Mouse (Mus musculus): ENCODE results near the gene Tbcd. TPM values are rescaled to one million over a fixed set of nuclear protein-coding genes. Genes with fewer than 3 reads are reported as not detected.

Gene Tbcd
- polyA plus RNA-seq, 1 experiment from 2014 or later, result 40.8 TPM

GRCm38 (mm10) chr11:121522156-121522762 is 70.5 kb downstream of the Tbcd start:
- 81% methylated on average over 4 of the region's 4 CpGs for WGBS
- Histone ChIP-seq H3K9me3 (ENCODE audit: low read length) (no peaks in the 10 kb centered on the region), H3K4me2 (replicated peaks; ENCODE audit: low read depth, low read length) (no peak overlapping the region), H3K27me3 (ENCODE audit: insufficient read depth, low read length) (no peaks in the 10 kb centered on the region), H3K4me1 (ENCODE audit: insufficient read depth, low read length) (peaks cover 5% of the 10 kb centered on the region; the same call in 1 of the 2 replicates), H3K36me3 (ENCODE audit: insufficient read depth, low read length) (no peaks in the 10 kb centered on the region), H3K9ac (replicated peaks; ENCODE audit: low read length) (no peak overlapping the region), H3K4me3 (ENCODE audit: low read length) (no peak overlapping the region), H3K27ac (ENCODE audit: low read length) (no peak overlapping the region)
- ATAC-seq (ENCODE audit: low FRiP score, low TSS enrichment), result 0 out of 2 replicates have a peak, but pooled peaks have one; percentile 15

GRCm38 (mm10) chr11:121524191-121524590 is 72.4 kb downstream of the Tbcd start:
- ATAC-seq (ENCODE audit: low FRiP score, low TSS enrichment), result no peak
- 80% methylated on average over 7 of the region's 7 CpGs for WGBS
- Histone ChIP-seq H3K9me3 (ENCODE audit: low read length) (no peaks in the 10 kb centered on the region), H3K36me3 (ENCODE audit: insufficient read depth, low read length) (no peaks in the 10 kb centered on the region), H3K4me2 (replicated peaks; ENCODE audit: low read depth, low read length) (no peak overlapping the region), H3K4me1 (ENCODE audit: insufficient read depth, low read length) (no peaks in the 10 kb centered on the region), H3K27ac (ENCODE audit: low read length) (no peak overlapping the region), H3K4me3 (ENCODE audit: low read length) (no peak overlapping the region), H3K9ac (replicated peaks; ENCODE audit: low read length) (no peak overlapping the region), H3K27me3 (ENCODE audit: insufficient read depth, low read length) (no peaks in the 10 kb centered on the region)

- no peaks in the 10 kb centered on the region for H3K9me3 ChIP-seq (ENCODE audit: low read length)
Measured at GRCm38 (mm10) chr11:121529747-121530146, 78.0 kb downstream of the Tbcd start.

GRCm38 (mm10) chr11:121536528-121536927 is 84.8 kb downstream of the Tbcd start:
- 39% methylated on average over 3 of the region's 3 CpGs for WGBS
- Histone ChIP-seq H3K27me3 (ENCODE audit: insufficient read depth, low read length) (no peaks in the 10 kb centered on the region), H3K9me3 (ENCODE audit: low read length) (no peaks in the 10 kb centered on the region), H3K36me3 (ENCODE audit: insufficient read depth, low read length) (no peaks in the 10 kb centered on the region), H3K4me1 (ENCODE audit: insufficient read depth, low read length) (peaks cover 6% of the 10 kb centered on the region), H3K9ac (replicated peaks; ENCODE audit: low read length) (no peak overlapping the region), H3K4me2 (replicated peaks; ENCODE audit: low read depth, low read length) (no peak overlapping the region), H3K4me3 (ENCODE audit: low read length) (no peak overlapping the region), H3K27ac (ENCODE audit: low read length) (no peak overlapping the region)
- no peak for ATAC-seq (ENCODE audit: low FRiP score, low TSS enrichment)

More at GRCm38 (mm10) chr11:121529747-121530146, 78.0 kb downstream of the Tbcd start:
- H3K9ac ChIP-seq (replicated peaks; ENCODE audit: low read length), result no peak overlapping the region
- H3K4me2 ChIP-seq (replicated peaks; ENCODE audit: low read depth, low read length), result no peak overlapping the region
- H3K4me1 ChIP-seq (ENCODE audit: insufficient read depth, low read length), result peaks cover 1% of the 10 kb centered on the region
- H3K27me3 ChIP-seq (ENCODE audit: insufficient read depth, low read length), result no peaks in the 10 kb centered on the region
- no peaks in the 10 kb centered on the region for H3K36me3 ChIP-seq (ENCODE audit: insufficient read depth, low read length)
- WGBS, result 87% methylated on average over 3 of the region's 3 CpGs
- no peak overlapping the region for H3K27ac ChIP-seq (ENCODE audit: low read length)
- H3K4me3 ChIP-seq (ENCODE audit: low read length), result no peak overlapping the region
- no peak for ATAC-seq (ENCODE audit: low FRiP score, low TSS enrichment)

GRCm38 (mm10) chr11:121542471-121542870 is 90.7 kb downstream of the Tbcd start:
- WGBS, result 71% methylated on average over 4 of the region's 4 CpGs
- Histone ChIP-seq H3K36me3 (ENCODE audit: insufficient read depth, low read length) (0 out of 2 replicates have a peak, but pooled peaks cover 4% of the 10 kb centered on the region), H3K27ac (ENCODE audit: low read length) (no peak overlapping the region), H3K27me3 (ENCODE audit: insufficient read depth, low read length) (no peaks in the 10 kb centered on the region), H3K9ac (replicated peaks; ENCODE audit: low read length) (no peak overlapping the region), H3K4me3 (ENCODE audit: low read length) (no peak overlapping the region), H3K4me1 (ENCODE audit: insufficient read depth, low read length) (peaks cover 10% of the 10 kb centered on the region), H3K9me3 (ENCODE audit: low read length) (no peaks in the 10 kb centered on the region), H3K4me2 (replicated peaks; ENCODE audit: low read depth, low read length) (no peak overlapping the region)
- no peak for ATAC-seq (ENCODE audit: low FRiP score, low TSS enrichment)

- Histone ChIP-seq H3K9me3 (ENCODE audit: low read length) (no peaks in the 10 kb centered on the region), H3K36me3 (ENCODE audit: insufficient read depth, low read length) (0 out of 2 replicates have a peak, but pooled peaks cover 4% of the 10 kb centered on the region), H3K4me3 (ENCODE audit: low read length) (no peak overlapping the region), H3K27ac (ENCODE audit: low read length) (peak overlapping the region; percentile 55; the same call in 1 of the 2 replicates), H3K4me2 (replicated peaks; ENCODE audit: low read depth, low read length) (no peak overlapping the region), H3K27me3 (ENCODE audit: insufficient read depth, low read length) (no peaks in the 10 kb centered on the region), H3K4me1 (ENCODE audit: insufficient read depth, low read length) (peaks cover 13% of the 10 kb centered on the region), H3K9ac (replicated peaks; ENCODE audit: low read length) (no peak overlapping the region)
- WGBS, result 90% methylated on average over 5 of the region's 5 CpGs
- no peak for ATAC-seq (ENCODE audit: low FRiP score, low TSS enrichment)
Measured at GRCm38 (mm10) chr11:121543287-121543856, 91.6 kb downstream of the Tbcd start.

GRCm38 (mm10) chr11:121543922-121544321 is 92.2 kb downstream of the Tbcd start:
- peak; percentile 81; the same call in 1 of the 2 replicates for ATAC-seq (ENCODE audit: low FRiP score, low TSS enrichment)
- no peak overlapping the region for H3K4me2 ChIP-seq (replicated peaks; ENCODE audit: low read depth, low read length)
- H3K36me3 ChIP-seq (ENCODE audit: insufficient read depth, low read length), result 0 out of 2 replicates have a peak, but pooled peaks cover 4% of the 10 kb centered on the region
- peaks cover 14% of the 10 kb centered on the region for H3K4me1 ChIP-seq (ENCODE audit: insufficient read depth, low read length)
- H3K27ac ChIP-seq (ENCODE audit: low read length), result peak overlapping the region; percentile 55
- 81% methylated on average over 9 of the region's 9 CpGs for WGBS
- H3K9ac ChIP-seq (replicated peaks; ENCODE audit: low read length), result no peak overlapping the region
- H3K27me3 ChIP-seq (ENCODE audit: insufficient read depth, low read length), result no peaks in the 10 kb centered on the region
- H3K9me3 ChIP-seq (ENCODE audit: low read length), result no peaks in the 10 kb centered on the region
- H3K4me3 ChIP-seq (ENCODE audit: low read length), result no peak overlapping the region

- Histone ChIP-seq H3K9me3 (ENCODE audit: low read length) (no peaks in the 10 kb centered on the region), H3K36me3 (ENCODE audit: insufficient read depth, low read length) (0 out of 2 replicates have a peak, but pooled peaks cover 4% of the 10 kb centered on the region), H3K4me1 (ENCODE audit: insufficient read depth, low read length) (peaks cover 24% of the 10 kb centered on the region), H3K27me3 (ENCODE audit: insufficient read depth, low read length) (no peaks in the 10 kb centered on the region), H3K4me2 (replicated peaks; ENCODE audit: low read depth, low read length) (no peak overlapping the region), H3K9ac (replicated peaks; ENCODE audit: low read length) (no peak overlapping the region), H3K4me3 (ENCODE audit: low read length) (no peak overlapping the region), H3K27ac (ENCODE audit: low read length) (peak overlapping the region; percentile 50)
- 49% methylated on average over 7 of the region's 7 CpGs for WGBS
- no peak for ATAC-seq (ENCODE audit: low FRiP score, low TSS enrichment)
Measured at GRCm38 (mm10) chr11:121544755-121545397, 93.1 kb downstream of the Tbcd start.

- H3K36me3 ChIP-seq (ENCODE audit: insufficient read depth, low read length), result 0 out of 2 replicates have a peak, but pooled peaks cover 4% of the 10 kb centered on the region
- no peak overlapping the region for H3K27ac ChIP-seq (ENCODE audit: low read length)
- H3K4me1 ChIP-seq (ENCODE audit: insufficient read depth, low read length), result peaks cover 30% of the 10 kb centered on the region
- no peak overlapping the region for H3K9ac ChIP-seq (replicated peaks; ENCODE audit: low read length)
- H3K4me3 ChIP-seq (ENCODE audit: low read length), result no peak overlapping the region
- H3K9me3 ChIP-seq (ENCODE audit: low read length), result no peaks in the 10 kb centered on the region
- H3K4me2 ChIP-seq (replicated peaks; ENCODE audit: low read depth, low read length), result no peak overlapping the region
- no peak for ATAC-seq (ENCODE audit: low FRiP score, low TSS enrichment)
- WGBS, result 67% methylated on average over 3 of the region's 3 CpGs
- no peaks in the 10 kb centered on the region for H3K27me3 ChIP-seq (ENCODE audit: insufficient read depth, low read length)
Measured at GRCm38 (mm10) chr11:121545398-121546034, 93.8 kb downstream of the Tbcd start.

Measured in kidney, embryonic 16.5 days (tissue).